Mouse (Mus musculus) heart, postnatal 0 days (tissue): ENCODE results near the gene Synm.
A peak's percentile ranks its signal among the peaks of the same experiment; 100 is the strongest.

Experiments
- CTCF ChIP-seq: IDR thresholded peaks from 2 replicates; pipeline ENCODE4 v1.5.1; 2016; ENCODE audit warnings: antibody characterized with exemption, control low read depth, low read depth
- EP300 ChIP-seq: IDR thresholded peaks from 2 replicates; pipeline ENCODE4 v1.6.1; 2016; ENCODE audit warnings: antibody characterized with exemption, low read depth

DNA sequence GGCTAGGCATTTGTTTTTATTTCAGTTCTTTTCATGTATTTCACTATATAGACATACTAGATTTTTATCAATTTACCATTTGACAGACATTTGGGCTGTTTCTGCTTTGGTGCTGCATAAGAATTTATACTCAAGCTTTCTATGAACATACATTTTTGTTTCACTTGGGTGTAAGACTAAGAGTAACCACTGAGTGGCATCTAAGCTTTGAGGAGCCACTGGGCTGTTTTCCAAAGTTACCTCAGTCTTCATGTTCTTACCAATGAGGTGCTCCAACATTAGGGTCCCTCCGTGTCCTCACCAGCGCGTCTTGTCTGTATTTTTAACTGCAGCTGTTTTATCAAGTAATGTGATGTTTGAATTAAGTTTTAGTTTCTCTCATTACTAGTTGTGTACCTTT is 73.0 kb downstream of the Synm start:
- peak; percentile 21; the same call in 1 of the 2 replicates for TF ChIP-seq CTCF
- TF ChIP-seq EP300: no peak
